Mouse (Mus musculus): ENCODE measurements at regions not wholly inside any gene's neighbourhood (a gene's known extent, or its start where the extent isn't known, plus 50 kb on each side); places are given as distances from the start of the nearest gene placed in this dataset.
"Not testable (repeated sequence)": the region's sequence is repeated elsewhere in the genome, so short reads cannot be mapped to it uniquely, and the experiment has no call there.

GRCm38 (mm10) chr12:18606126-18606525 lies 91.8 kb downstream of the 5730507C01Rik start:
- not testable (repeated sequence) for H3K4me3 ChIP-seq (ENCODE audit: control insufficient read depth, low read depth, low read length); H3K27ac ChIP-seq (ENCODE audit: control insufficient read depth, insufficient read depth, low read depth, low read length); H3K27me3 ChIP-seq (ENCODE audit: control insufficient read depth, insufficient read depth, low read length); H3K36me3 ChIP-seq (ENCODE audit: control insufficient read depth, insufficient read depth, low read length); H3K4me1 ChIP-seq (ENCODE audit: control insufficient read depth, insufficient read depth, low read length)

DNA sequence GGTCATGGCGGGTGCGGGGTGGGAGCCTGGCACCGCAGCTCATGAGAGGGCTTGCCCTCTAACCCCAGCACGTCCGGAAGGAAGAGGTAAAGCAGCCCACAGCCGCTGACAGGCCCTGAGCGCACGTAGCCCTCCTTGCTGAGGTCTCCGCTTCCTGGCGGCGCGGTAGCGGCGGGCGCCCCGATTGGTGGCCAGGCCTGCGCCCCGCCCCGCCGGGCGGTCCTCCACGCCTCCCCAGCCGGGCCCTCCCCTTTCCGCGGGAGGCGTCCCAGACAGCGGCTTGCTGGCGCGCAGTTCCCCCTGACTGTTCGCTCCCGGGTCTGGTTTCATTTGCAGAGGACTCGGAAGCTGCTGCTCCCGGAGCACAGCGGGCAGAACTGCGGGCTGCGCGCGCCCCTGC lies 95.5 kb downstream of the 5730507C01Rik start:
- Histone ChIP-seq H3K4me3 (ENCODE audit: control insufficient read depth, low read depth, low read length) (peak overlapping the region; percentile 66), H3K36me3 (ENCODE audit: control insufficient read depth, insufficient read depth, low read length) (no peaks in the 10 kb centered on the region), H3K27ac (ENCODE audit: control insufficient read depth, insufficient read depth, low read depth, low read length) (no peak overlapping the region), H3K27me3 (ENCODE audit: control insufficient read depth, insufficient read depth, low read length) (no peaks in the 10 kb centered on the region), H3K4me1 (ENCODE audit: control insufficient read depth, insufficient read depth, low read length) (peaks cover 3% of the 10 kb centered on the region; the same call in 1 of the 2 replicates)
- TF ChIP-seq POLR2A (IDR thresholded peaks at IDR 0.05; ENCODE audit: control insufficient read depth, low read depth, low read length): peak; percentile 14; the same call in 1 of the 2 replicates
- no peak for TF ChIP-seq CTCF (IDR thresholded peaks at IDR 0.05; ENCODE audit: control insufficient read depth, insufficient read depth, insufficient replicate concordance, low read depth, low read length)

DNA sequence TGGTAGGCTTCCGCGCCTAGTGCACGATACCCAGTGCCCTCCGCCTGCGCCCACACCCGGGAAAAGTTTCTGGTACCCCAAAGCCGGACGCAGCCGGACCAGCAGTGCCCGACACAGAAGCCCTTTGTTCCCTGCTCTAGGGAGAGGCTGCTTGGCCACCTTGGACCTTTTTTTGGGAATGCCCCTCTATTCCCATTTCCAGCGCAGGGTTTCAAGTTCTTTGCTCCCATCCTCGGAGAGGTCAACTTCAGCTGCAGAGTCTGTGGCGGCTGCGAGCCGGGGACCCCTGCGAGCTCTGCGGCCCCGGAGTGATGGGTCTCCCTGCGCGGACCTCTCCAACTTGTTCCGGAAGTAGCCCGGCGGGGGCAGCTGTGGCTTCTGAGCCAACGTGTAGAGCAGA lies 96.3 kb downstream of the 5730507C01Rik start:
- peak overlapping the region; percentile 66 for H3K4me3 ChIP-seq (ENCODE audit: control insufficient read depth, low read depth, low read length)
- not testable (repeated sequence) for H3K4me1 ChIP-seq (ENCODE audit: control insufficient read depth, insufficient read depth, low read length); H3K27ac ChIP-seq (ENCODE audit: control insufficient read depth, insufficient read depth, low read depth, low read length); H3K36me3 ChIP-seq (ENCODE audit: control insufficient read depth, insufficient read depth, low read length); H3K27me3 ChIP-seq (ENCODE audit: control insufficient read depth, insufficient read depth, low read length)
